Mouse (Mus musculus) hindbrain, embryonic 14.5 days (tissue): Measurements from ENCODE around the gene Slc6a1. TPM values are rescaled to one million over a fixed set of nuclear protein-coding genes. Genes with fewer than 3 reads are reported as not detected.

Experiments used
- ATAC-seq: fragments of 200-750 bp; cut with Nextera tagmentation; 2 replicates; pipeline ENCODE4 v1.8.0; 2017; ENCODE audit warnings: moderate number of reproducible peaks, mild to moderate bottlenecking, moderate TSS enrichment, moderate library complexity; ENCODE audit not compliant: low FRiP score
- DNase-seq: peaks from one replicate; pipeline ENCODE4 v3.0.0-alpha.2; 2015; ENCODE audit warnings: low spot score
- H3K27ac ChIP-seq: fragments of 300-500 bp; sonication (generic); 2 replicates; pipeline ENCODE4 v1.5.1; 2014; ENCODE audit warnings: mild to moderate bottlenecking, moderate library complexity
- H3K27me3 ChIP-seq: fragments of 300-500 bp; sonication (generic); 2 replicates; pipeline ENCODE4 v1.6.1; 2014; ENCODE audit warnings: mild to moderate bottlenecking, low read length, mixed read lengths; ENCODE audit not compliant: control insufficient read depth, insufficient read depth
- H3K36me3 ChIP-seq: fragments of 300-500 bp; sonication (generic); replicated peaks from 2 replicates; pipeline ENCODE4 v1.6.1; 2014; ENCODE audit not compliant: control insufficient read depth, insufficient read depth
- H3K4me1 ChIP-seq: fragments of 300-500 bp; sonication (generic); replicated peaks from 2 replicates; pipeline ENCODE4 v1.6.1; 2014; ENCODE audit warnings: antibody characterized with exemption, low read length, mixed read lengths; ENCODE audit not compliant: control insufficient read depth, insufficient read depth
- H3K4me2 ChIP-seq: fragments of 300-500 bp; sonication (generic); replicated peaks from 2 replicates; pipeline ENCODE4 v1.6.1; 2014; ENCODE audit warnings: mild to moderate bottlenecking, moderate library complexity
- H3K4me3 ChIP-seq: fragments of 300-500 bp; sonication (generic); replicated peaks from 2 replicates; pipeline ENCODE4 v1.5.1; 2014; ENCODE audit warnings: mild to moderate bottlenecking, low read length
- H3K9ac ChIP-seq: fragments of 300-500 bp; sonication (generic); 2 replicates; pipeline ENCODE4 v1.6.1; 2014
- H3K9me3 ChIP-seq: fragments of 300-500 bp; sonication (generic); 2 replicates; pipeline ENCODE4 v1.6.1; 2016; ENCODE audit warnings: low read length; ENCODE audit not compliant: control insufficient read depth
- WGBS: fragments of 180-500 bp; shearing (Covaris S2); extraction: QIAGEN DNeasy Blood & Tissue Kit; methylation state at CpG from one replicate; pipeline ENCODE4 v1.1.7; 2014; 5-methylcytosine and 5-hydroxymethylcytosine counted together
- polyA plus RNA-seq: library from polyadenylated mRNA; unstranded; fragments of >200 nt; fragmentation: Nextera tagmentation; extraction: Ambion mirVana; gene quantifications from 2 replicates; pipeline ENCODE4 v1.2.1, GENCODE M21; 2014

Gene Slc6a1
- polyA plus RNA-seq, 1 experiment from 2014 or later = 135 TPM

DNA sequence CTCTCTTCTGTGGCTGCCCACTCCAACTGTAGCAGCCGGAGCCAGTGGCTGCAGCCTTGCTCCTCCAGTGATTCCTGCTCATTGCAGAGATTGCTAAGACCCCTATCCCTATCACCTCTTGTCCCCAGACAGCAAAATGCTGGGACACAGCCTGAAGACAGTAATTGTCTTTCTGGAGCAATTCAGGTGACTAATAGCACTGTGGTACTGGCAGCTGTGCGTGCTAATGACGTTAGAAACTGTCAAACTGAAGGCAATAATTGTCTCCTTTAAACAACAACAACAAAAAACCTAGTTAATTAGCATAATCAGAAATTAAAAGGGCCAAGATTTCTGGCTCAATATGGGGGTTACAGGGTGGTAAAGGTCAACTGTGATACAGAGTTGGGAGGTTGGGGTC is 18.4 kb upstream of the Slc6a1 start:
- Histone ChIP-seq H3K9me3 (no peaks in the 10 kb centered on the region), H3K27me3 (no peaks in the 10 kb centered on the region), H3K36me3 (no peaks in the 10 kb centered on the region), H3K27ac (peak overlapping the region; percentile 29; the same call in 1 of the 2 replicates), H3K4me2 (no peak overlapping the region), H3K9ac (no peak overlapping the region), H3K4me1 (peaks cover 15% of the 10 kb centered on the region), H3K4me3 (no peak overlapping the region)
- no peak for ATAC-seq
- DNase-seq = no peak
- 34% methylated on average over 3 of the region's 3 CpGs for WGBS

DNA sequence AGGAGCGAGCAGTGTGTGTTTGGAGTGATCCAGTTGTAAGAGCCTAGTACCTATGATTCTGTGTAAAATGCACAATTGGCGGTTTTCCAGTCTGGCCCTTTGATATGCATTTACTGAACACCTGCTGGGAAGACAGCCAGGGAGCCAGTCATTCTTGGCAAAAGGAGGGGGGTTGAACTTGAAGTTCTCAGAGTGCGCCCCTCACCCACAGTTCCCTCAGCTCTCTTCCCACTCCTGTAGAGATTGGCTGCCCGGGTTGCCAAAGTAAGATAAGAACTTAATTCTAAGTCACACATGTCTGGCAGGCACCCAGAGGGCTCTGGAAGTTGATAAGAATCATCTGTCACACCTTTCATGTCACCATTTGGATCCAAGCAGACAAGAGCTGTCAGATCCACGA is 18.0 kb upstream of the Slc6a1 start:
- Histone ChIP-seq H3K36me3 (no peaks in the 10 kb centered on the region), H3K4me1 (peaks cover 13% of the 10 kb centered on the region), H3K9ac (no peak overlapping the region), H3K4me3 (no peak overlapping the region), H3K4me2 (no peak overlapping the region), H3K9me3 (no peaks in the 10 kb centered on the region), H3K27me3 (no peaks in the 10 kb centered on the region), H3K27ac (no peak overlapping the region; the same call in 1 of the 2 replicates)
- DNase-seq (no peak), ATAC-seq (no peak)
- WGBS = 55% methylated on average over 5 of the region's 5 CpGs

DNA sequence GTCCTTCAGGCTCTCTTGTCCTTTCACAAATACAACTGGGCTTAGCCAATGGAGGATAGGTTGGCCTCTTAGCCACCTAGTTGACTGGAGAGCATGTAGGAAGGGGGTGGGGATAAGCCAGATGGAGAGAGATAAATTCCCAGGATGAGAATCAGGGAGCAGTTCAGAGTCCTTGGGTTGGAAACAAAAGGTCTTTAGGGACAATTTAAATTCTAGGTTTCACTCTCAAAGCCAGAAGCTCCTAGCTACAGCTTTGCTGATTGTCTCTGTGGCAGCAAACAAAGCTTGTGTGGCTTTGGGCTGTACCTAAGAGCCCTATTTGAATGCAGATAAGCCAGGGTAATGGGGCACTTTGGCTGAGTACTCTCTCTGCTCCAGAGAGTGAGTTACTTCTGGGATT is 16.2 kb upstream of the Slc6a1 start:
- no peak overlapping the region for H3K27ac ChIP-seq
- no peak overlapping the region for H3K9ac ChIP-seq
- H3K4me1 ChIP-seq = peaks cover 14% of the 10 kb centered on the region
- no peak overlapping the region for H3K4me3 ChIP-seq
- no peaks in the 10 kb centered on the region for H3K9me3 ChIP-seq
- H3K4me2 ChIP-seq = no peak overlapping the region
- no peak for ATAC-seq
- no peaks in the 10 kb centered on the region for H3K36me3 ChIP-seq
- DNase-seq = no peak
- H3K27me3 ChIP-seq = no peaks in the 10 kb centered on the region

DNA sequence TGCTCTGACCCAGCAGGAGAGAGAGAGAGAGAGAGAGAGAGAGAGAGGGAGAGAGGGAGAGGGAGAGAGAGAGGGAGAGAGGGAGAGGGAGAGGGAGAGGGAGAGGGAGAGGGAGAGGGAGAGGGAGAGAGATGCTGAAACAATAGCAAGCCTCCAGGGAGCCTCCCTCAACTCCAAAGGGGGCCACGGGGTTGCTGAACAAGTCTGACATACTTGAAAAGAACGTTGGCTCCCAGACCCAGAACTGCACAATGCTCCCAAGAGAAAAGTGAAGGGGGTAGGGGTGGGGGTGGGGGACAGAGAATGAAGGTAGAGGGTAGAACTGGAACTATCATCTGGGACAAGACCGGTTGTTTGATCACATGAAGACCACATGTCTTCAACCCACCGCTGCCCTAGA is 14.5 kb upstream of the Slc6a1 start:
- ATAC-seq = no peak
- no peaks in the 10 kb centered on the region for H3K9me3 ChIP-seq
- WGBS = 26% methylated on average over 4 of the region's 4 CpGs
- peaks cover 12% of the 10 kb centered on the region; the same call in 1 of the 2 replicates for H3K4me1 ChIP-seq
- no peak overlapping the region for H3K4me3 ChIP-seq
- no peak overlapping the region for H3K4me2 ChIP-seq
- H3K9ac ChIP-seq = no peak overlapping the region
- no peak overlapping the region for H3K27ac ChIP-seq
- H3K36me3 ChIP-seq = no peaks in the 10 kb centered on the region
- H3K27me3 ChIP-seq = no peaks in the 10 kb centered on the region
- no peak for DNase-seq

DNA sequence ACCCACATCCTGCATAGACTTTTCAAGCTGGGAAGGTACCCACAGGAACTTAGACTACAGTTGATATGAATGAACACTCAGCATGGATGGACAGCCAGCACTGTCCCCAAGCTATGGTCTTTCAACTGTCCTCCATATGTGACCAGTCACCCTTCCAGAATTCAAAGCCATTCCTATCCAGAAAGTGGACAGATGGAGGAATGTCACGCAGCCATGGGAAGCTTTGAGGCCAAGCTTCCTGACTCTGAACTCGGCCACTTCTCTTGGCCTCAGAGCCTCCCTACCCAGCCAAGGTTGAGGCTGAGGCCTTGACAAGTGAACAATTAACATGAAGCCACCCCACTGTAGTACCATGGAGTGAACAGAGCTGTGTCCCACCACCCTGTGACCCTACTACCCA is 12.8 kb upstream of the Slc6a1 start:
- Histone ChIP-seq H3K9me3 (no peaks in the 10 kb centered on the region), H3K27ac (no peak overlapping the region), H3K4me3 (no peak overlapping the region), H3K9ac (no peak overlapping the region), H3K27me3 (no peaks in the 10 kb centered on the region), H3K4me1 (peaks cover 14% of the 10 kb centered on the region), H3K36me3 (no peaks in the 10 kb centered on the region), H3K4me2 (no peak overlapping the region)
- no peak for DNase-seq
- no peak for ATAC-seq
- 89% methylated on average over 2 of the region's 2 CpGs for WGBS

DNA sequence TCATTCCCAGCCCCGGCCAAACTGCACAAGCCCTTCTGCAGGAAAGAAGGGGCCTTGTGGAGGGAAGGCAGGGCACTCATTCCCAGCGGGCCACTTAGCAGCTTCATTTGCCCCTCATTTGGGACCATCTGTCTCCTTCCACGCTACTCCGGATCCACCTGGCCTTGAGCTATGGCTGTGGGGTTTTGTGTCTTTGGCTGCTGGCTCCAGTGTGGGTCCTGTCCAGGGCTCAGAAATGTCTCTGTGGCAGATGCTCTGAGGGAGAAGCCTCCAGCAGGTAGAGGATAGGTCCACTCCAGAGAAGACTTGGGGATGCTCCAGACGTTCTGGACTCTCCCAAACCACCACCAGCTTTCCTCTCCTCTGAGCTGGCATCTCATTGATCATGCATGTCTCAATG is 11.6 kb upstream of the Slc6a1 start:
- no peaks in the 10 kb centered on the region for H3K36me3 ChIP-seq
- ATAC-seq (no peak), DNase-seq (no peak)
- H3K4me3 ChIP-seq = no peak overlapping the region
- no peak overlapping the region for H3K27ac ChIP-seq
- no peaks in the 10 kb centered on the region for H3K27me3 ChIP-seq
- WGBS = 60% methylated on average over 5 of the region's 5 CpGs
- no peak overlapping the region for H3K4me2 ChIP-seq
- H3K9me3 ChIP-seq = no peaks in the 10 kb centered on the region
- peaks cover 13% of the 10 kb centered on the region for H3K4me1 ChIP-seq
- no peak overlapping the region for H3K9ac ChIP-seq

DNA sequence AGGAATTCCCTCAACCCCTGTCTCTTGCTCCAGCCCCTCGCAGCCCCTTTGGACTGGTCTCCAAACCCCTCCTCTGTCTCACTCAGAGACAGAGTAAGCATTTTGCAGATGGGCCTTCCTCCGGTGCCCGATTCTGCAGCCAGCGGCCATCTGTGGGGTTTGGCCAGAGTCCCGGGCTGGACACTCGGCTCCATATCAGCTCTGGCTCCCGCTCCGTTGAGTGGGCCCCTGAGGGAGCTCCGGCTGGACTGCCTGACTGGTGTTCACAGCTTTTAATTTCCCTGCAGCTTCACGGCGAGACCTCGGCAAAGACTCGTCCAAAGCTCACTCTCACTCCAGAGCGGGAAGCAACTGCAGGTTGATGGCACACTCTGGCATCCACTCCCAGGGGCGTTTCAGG is 10.2 kb upstream of the Slc6a1 start:
- H3K9ac ChIP-seq = no peak overlapping the region
- peaks cover 13% of the 10 kb centered on the region for H3K4me1 ChIP-seq
- no peaks in the 10 kb centered on the region for H3K36me3 ChIP-seq
- ATAC-seq (no peak), DNase-seq (no peak)
- no peak overlapping the region for H3K27ac ChIP-seq
- H3K27me3 ChIP-seq = no peaks in the 10 kb centered on the region
- 68% methylated on average over 15 of the region's 15 CpGs for WGBS
- H3K9me3 ChIP-seq = no peaks in the 10 kb centered on the region
- H3K4me3 ChIP-seq = no peak overlapping the region
- H3K4me2 ChIP-seq = no peak overlapping the region

DNA sequence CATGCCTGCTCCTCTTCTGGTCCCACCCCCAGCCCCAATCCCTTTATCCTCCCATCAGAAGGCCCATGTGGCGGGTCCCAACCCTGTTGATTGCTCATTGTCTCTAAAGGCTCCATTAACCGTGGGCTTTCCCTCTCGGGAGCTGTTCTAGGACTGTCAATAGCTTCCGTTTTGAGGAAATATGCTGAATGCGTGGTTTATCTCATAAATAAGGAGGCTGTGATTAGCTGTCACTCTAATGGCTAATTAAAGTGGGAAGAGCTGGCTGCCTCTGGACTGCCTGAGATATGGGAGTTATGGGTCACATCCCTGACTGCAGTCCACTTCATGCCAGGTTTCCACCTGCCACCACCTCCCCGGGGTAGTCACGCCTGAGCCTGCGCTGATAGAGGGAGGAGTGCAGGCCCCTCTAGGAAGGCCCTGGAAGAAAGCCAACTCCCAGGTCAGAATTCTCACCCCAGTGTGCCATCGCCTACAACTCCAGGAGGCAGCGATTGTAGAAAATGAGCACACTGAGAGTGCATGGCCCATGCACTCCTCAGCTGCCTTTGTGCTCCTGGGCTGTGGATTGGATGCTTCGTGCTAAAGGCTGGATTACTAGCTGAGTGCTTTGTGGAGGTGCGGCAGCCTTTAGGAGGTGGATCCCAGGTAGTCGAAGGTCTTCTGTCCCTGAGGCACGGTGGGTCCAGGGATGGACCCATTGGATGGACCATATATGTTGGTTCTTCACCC is 8.3 kb upstream of the Slc6a1 start:
- no peak overlapping the region for H3K4me3 ChIP-seq
- H3K36me3 ChIP-seq = no peaks in the 10 kb centered on the region
- no peaks in the 10 kb centered on the region for H3K9me3 ChIP-seq
- peak overlapping the region; percentile 52 for H3K27ac ChIP-seq
- H3K9ac ChIP-seq = no peak overlapping the region
- no peak overlapping the region for H3K4me2 ChIP-seq
- H3K27me3 ChIP-seq = no peaks in the 10 kb centered on the region
- no peak for DNase-seq
- WGBS = 37% methylated on average over 14 of the region's 14 CpGs
- peak; percentile 49 for ATAC-seq
- peaks cover 13% of the 10 kb centered on the region for H3K4me1 ChIP-seq

DNA sequence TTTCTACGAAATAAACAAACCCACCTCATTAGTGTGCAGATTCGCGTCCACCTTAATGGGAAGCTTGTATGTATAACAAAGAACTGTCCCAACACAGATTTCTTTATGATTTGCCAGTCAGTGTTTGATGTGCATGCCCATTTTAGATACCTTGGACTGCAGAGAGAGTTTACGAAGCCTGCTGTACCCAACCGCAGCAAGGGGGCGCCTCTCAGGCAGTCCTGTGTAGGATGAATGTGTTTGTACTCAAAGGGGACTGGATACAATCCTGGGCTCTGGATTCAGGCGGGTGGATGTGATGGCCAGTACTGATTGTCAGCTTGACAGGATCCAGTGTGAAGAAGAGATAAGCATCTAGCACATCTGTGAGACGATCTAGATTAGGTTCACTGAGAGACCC is 6.6 kb upstream of the Slc6a1 start:
- ATAC-seq (no peak), DNase-seq (no peak)
- Histone ChIP-seq H3K27me3 (0 out of 2 replicates have a peak, but pooled peaks cover 2% of the 10 kb centered on the region), H3K36me3 (no peaks in the 10 kb centered on the region), H3K4me2 (no peak overlapping the region), H3K27ac (no peak overlapping the region), H3K9ac (no peak overlapping the region), H3K4me1 (peaks cover 13% of the 10 kb centered on the region), H3K9me3 (no peaks in the 10 kb centered on the region), H3K4me3 (no peak overlapping the region)
- 62% methylated on average over 8 of the region's 8 CpGs for WGBS
